Mouse (Mus musculus): ENCODE data around the gene Arhgap20.

Arhgap20 gene

GRCm38 (mm10) chr9:51807272-51807671 is 42.1 kb downstream of the Arhgap20 start:
- no peak for DNase-seq

- no peak for DNase-seq
Measured at GRCm38 (mm10) chr9:51812931-51813330, 47.8 kb downstream of the Arhgap20 start.

GRCm38 (mm10) chr9:51824516-51824915 is 59.4 kb downstream of the Arhgap20 start:
- DNase-seq: no peak

GRCm38 (mm10) chr9:51831596-51831995 is 66.5 kb downstream of the Arhgap20 start:
- no peak for DNase-seq

GRCm38 (mm10) chr9:51832368-51832767 is 67.2 kb downstream of the Arhgap20 start:
- no peak for DNase-seq

GRCm38 (mm10) chr9:51837716-51838115 is 72.6 kb downstream of the Arhgap20 start:
- no peak for DNase-seq

GRCm38 (mm10) chr9:51843216-51843615 is 78.1 kb downstream of the Arhgap20 start:
- DNase-seq: no peak

- no peak for DNase-seq
Measured at GRCm38 (mm10) chr9:51845796-51846195, 80.7 kb downstream of the Arhgap20 start.

GRCm38 (mm10) chr9:51853772-51854171 is 88.6 kb downstream of the Arhgap20 start:
- DNase-seq: no peak

- DNase-seq: no peak
Measured at GRCm38 (mm10) chr9:51864273-51864672, 99.1 kb downstream of the Arhgap20 start.

- no peak for DNase-seq
Measured at GRCm38 (mm10) chr9:51866634-51867033, 101.5 kb downstream of the Arhgap20 start.

- no peak for DNase-seq
Measured at GRCm38 (mm10) chr9:51869056-51869455, 103.9 kb downstream of the Arhgap20 start.

GRCm38 (mm10) chr9:51874348-51874747 is 109.2 kb downstream of the Arhgap20 start:
- no peak for DNase-seq

- DNase-seq: no peak
Measured at GRCm38 (mm10) chr9:51875531-51875930, 110.4 kb downstream of the Arhgap20 start.

GRCm38 (mm10) chr9:51881386-51881785 is 116.2 kb downstream of the Arhgap20 start:
- no peak for DNase-seq

GRCm38 (mm10) chr9:51881881-51882280 is 116.7 kb downstream of the Arhgap20 start:
- DNase-seq: no peak

GRCm38 (mm10) chr9:51883319-51883718 is 118.2 kb downstream of the Arhgap20 start:
- DNase-seq: no peak

- no peak for DNase-seq
Measured at GRCm38 (mm10) chr9:51892921-51893320, 127.8 kb downstream of the Arhgap20 start.

Measured in spleen, adult 18-20 months (tissue).